Comparison of ENCODE assay signal across 15 mouse cellular contexts in the genomic region with DNA sequence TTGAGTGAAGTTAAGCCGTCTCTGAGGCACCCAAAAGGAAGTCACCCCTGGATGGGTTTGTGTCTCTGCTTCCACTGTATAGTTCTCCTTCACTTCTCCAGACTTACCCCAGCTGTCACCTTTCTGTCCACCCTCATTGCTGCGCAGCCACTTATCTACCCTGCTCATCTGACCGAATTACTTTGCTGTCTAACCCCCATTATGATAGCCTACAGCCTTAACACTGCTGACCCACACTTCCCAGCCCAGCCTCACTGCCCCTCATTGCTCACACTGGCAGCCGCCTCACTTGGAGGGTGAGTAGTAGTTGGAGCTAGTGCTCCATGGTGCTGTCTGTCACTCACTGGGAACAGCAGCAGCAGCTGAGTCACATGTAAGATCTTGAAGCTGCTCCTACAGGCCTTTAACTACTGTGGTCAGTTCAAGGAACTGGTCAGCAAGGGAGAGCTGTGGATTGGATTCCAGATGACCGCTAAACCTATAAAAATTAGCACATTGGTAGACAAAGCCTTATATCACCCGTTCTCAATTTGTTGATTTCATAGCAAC. TPM values are rescaled to one million over a fixed set of nuclear protein-coding genes. Genes with fewer than 3 reads are reported as not detected.
DNase-seq lines count a peak whose midpoint lies in the region; ATAC-seq and TF ChIP-seq lines count a peak whose summit lies in the region.
"Had no signal": no experiment of that assay in that cellular context is flagged by ENCODE, and none has a peak within 500 bp of the region (broad histone marks: within the 10 kb centered on the region; RNA-seq: fewer than 3 reads in every experiment).

No protein-coding gene starts in this region.

- no peak for ATAC-seq in heart, embryonic 12.5 days (ENCODE audit: insufficient number of reproducible peaks, low FRiP score)
- no peak for ATAC-seq in neural tube, embryonic 12.5 days (ENCODE audit: low FRiP score, low read depth)
- no peak for ATAC-seq in liver, embryonic 14.5 days (ENCODE audit: insufficient read depth)
- ATAC-seq in neural tube, embryonic 13.5 days (ENCODE audit: low read depth): no peak
- no peak for ATAC-seq in kidney, embryonic 15.5 days (replicated peaks; ENCODE audit: low FRiP score)
- ATAC-seq: inflammation-experienced regulatory T-cells, adult 6 months had no signal

- WGBS in heart, embryonic 12.5 days: 75% methylated on average over 6 of the region's 6 CpGs
- 92% methylated on average over 6 of the region's 6 CpGs for WGBS in neural tube, embryonic 12.5 days
- WGBS in liver, embryonic 14.5 days (ENCODE audit: insufficient replicate concordance): 44% methylated on average over 6 of the region's 6 CpGs
- WGBS in neural tube, embryonic 13.5 days: 92% methylated on average over 6 of the region's 6 CpGs
- WGBS in kidney, embryonic 15.5 days: 81% methylated on average over 6 of the region's 6 CpGs

- no peaks in the 10 kb centered on the region for H3K9me3 ChIP-seq in heart, embryonic 12.5 days (replicated peaks)
- no peaks in the 10 kb centered on the region for H3K9me3 ChIP-seq in neural tube, embryonic 12.5 days
- no peaks in the 10 kb centered on the region for H3K9me3 ChIP-seq in liver, embryonic 14.5 days (ENCODE audit: control insufficient read depth, low read length)
- H3K9me3 ChIP-seq in neural tube, embryonic 13.5 days: no peaks in the 10 kb centered on the region
- H3K9me3 ChIP-seq in kidney, embryonic 15.5 days (replicated peaks): no peaks in the 10 kb centered on the region
- H3K9me3 ChIP-seq: stomach, embryonic 15.5 days had no signal

- H3K4me1 ChIP-seq in heart, embryonic 12.5 days (replicated peaks): peaks cover 28% of the 10 kb centered on the region
- peaks cover 30% of the 10 kb centered on the region for H3K4me1 ChIP-seq in neural tube, embryonic 12.5 days
- peaks cover 18 to 32% of the 10 kb centered on the region in 2 experiments for H3K4me1 ChIP-seq in liver, embryonic 14.5 days (replicated peaks; ENCODE audit: control insufficient read depth in 2 of 2, insufficient read depth in 2 of 2, low read length in 1 of 2)
- peaks cover 41% of the 10 kb centered on the region for H3K4me1 ChIP-seq in neural tube, embryonic 13.5 days (replicated peaks)
- peaks cover 25% of the 10 kb centered on the region for H3K4me1 ChIP-seq in kidney, embryonic 15.5 days

- no peak overlapping the region for H3K4me2 ChIP-seq in heart, embryonic 12.5 days
- 0 out of 2 replicates have a peak overlapping the region, but pooled peaks have one; percentile 7 for H3K4me2 ChIP-seq in neural tube, embryonic 12.5 days (replicated peaks)
- H3K4me2 ChIP-seq in liver, embryonic 14.5 days (ENCODE audit: low read depth): peak overlapping the region; percentile 94
- H3K4me2 ChIP-seq in neural tube, embryonic 13.5 days: peak overlapping the region; percentile 10
- no peak overlapping the region for H3K4me2 ChIP-seq in kidney, embryonic 15.5 days
- H3K4me2 ChIP-seq: stomach, embryonic 15.5 days had no signal

- H3K9ac ChIP-seq in heart, embryonic 12.5 days: no peak overlapping the region
- H3K9ac ChIP-seq in neural tube, embryonic 12.5 days: no peak overlapping the region
- H3K9ac ChIP-seq in liver, embryonic 14.5 days (replicated peaks): no peak overlapping the region
- H3K9ac ChIP-seq in neural tube, embryonic 13.5 days: no peak overlapping the region
- H3K9ac ChIP-seq in kidney, embryonic 15.5 days: no peak overlapping the region
- H3K9ac ChIP-seq: stomach, embryonic 15.5 days had no signal

- no peaks in the 10 kb centered on the region for H3K27me3 ChIP-seq in heart, embryonic 12.5 days (replicated peaks)
- no peaks in the 10 kb centered on the region for H3K27me3 ChIP-seq in neural tube, embryonic 12.5 days (replicated peaks)
- no peaks in the 10 kb centered on the region for H3K27me3 ChIP-seq in liver, embryonic 14.5 days (ENCODE audit: control insufficient read depth, insufficient read depth, low read length)
- no peaks in the 10 kb centered on the region for H3K27me3 ChIP-seq in neural tube, embryonic 13.5 days
- no peaks in the 10 kb centered on the region for H3K27me3 ChIP-seq in kidney, embryonic 15.5 days
- H3K27me3 ChIP-seq: stomach, embryonic 15.5 days had no signal

- no peak overlapping the region for H3K27ac ChIP-seq in heart, embryonic 12.5 days (ENCODE audit: poor library complexity, severe bottlenecking)
- no peak overlapping the region for H3K27ac ChIP-seq in neural tube, embryonic 12.5 days
- no peak overlapping the region for H3K27ac ChIP-seq in liver, embryonic 14.5 days
- no peak overlapping the region for H3K27ac ChIP-seq in neural tube, embryonic 13.5 days (replicated peaks)
- H3K27ac ChIP-seq in kidney, embryonic 15.5 days: no peak overlapping the region
- H3K27ac ChIP-seq: macrophage; stomach, embryonic 15.5 days had no signal

- peak; percentile 89 for DNase-seq in heart, adult 11 months
- no peak for DNase-seq in neural tube, embryonic 10.5 days (ENCODE audit: extremely low spot score, low spot score)
- no peak for DNase-seq in liver, embryonic 14.5 days (ENCODE audit: low read depth in 3 of 3, low spot score in 3 of 3)
- DNase-seq in layer of hippocampus, adult 18-20 months (ENCODE audit: low spot score in 2 of 2): no peak
- DNase-seq: cerebellum, adult 8-10 months; embryo, embryonic 11 days; retina, postnatal 1 day; thymus, postnatal 25 days had no signal

- no peak for TF ChIP-seq CTCF in liver, embryonic 14.5 days (IDR thresholded peaks at IDR 0.05; ENCODE audit: low read depth)

- no peak overlapping the region for H3K4me3 ChIP-seq in heart, embryonic 12.5 days
- no peak overlapping the region for H3K4me3 ChIP-seq in neural tube, embryonic 12.5 days
- no peak overlapping the region; a peak in 1 of 4 replicates for H3K4me3 ChIP-seq in liver, embryonic 14.5 days (ENCODE audit: insufficient read depth in 1 of 2, low read depth in 2 of 2, low read length in 2 of 2)
- no peak overlapping the region for H3K4me3 ChIP-seq in neural tube, embryonic 13.5 days
- no peak overlapping the region for H3K4me3 ChIP-seq in kidney, embryonic 15.5 days (replicated peaks)
- H3K4me3 ChIP-seq: stomach, embryonic 15.5 days had no signal

- TF ChIP-seq EP300 in liver, embryonic 14.5 days (IDR thresholded peaks at IDR 0.05; ENCODE audit: low read depth): no peak

- H3K36me3 ChIP-seq in heart, embryonic 12.5 days: no peaks in the 10 kb centered on the region
- H3K36me3 ChIP-seq in neural tube, embryonic 12.5 days: no peaks in the 10 kb centered on the region
- no peaks in the 10 kb centered on the region for H3K36me3 ChIP-seq in liver, embryonic 14.5 days (replicated peaks; ENCODE audit: control insufficient read depth, insufficient read depth, low read depth)
- H3K36me3 ChIP-seq in neural tube, embryonic 13.5 days: no peaks in the 10 kb centered on the region
- no peaks in the 10 kb centered on the region for H3K36me3 ChIP-seq in kidney, embryonic 15.5 days
- H3K36me3 ChIP-seq: stomach, embryonic 15.5 days had no signal

RNA-seq across cellular contexts. Expression of a gene that starts 4.6 kb away (rescaled TPM):
- 27.8 and 28.6 TPM in 2 replicates for polyA plus RNA-seq in heart, embryonic 12.5 days (2016; fragmentation: Nextera tagmentation; extraction: Ambion mirVana)
- 29.6 and 34.6 TPM in 2 replicates for polyA plus RNA-seq in neural tube, embryonic 12.5 days (2016; fragmentation: Nextera tagmentation; extraction: Ambion mirVana)
- 10.5 and 15.2 TPM in 2 replicates for polyA plus RNA-seq in liver, embryonic 14.5 days (2012; rRNA removed)
- 19.2 and 22.2 TPM in 2 replicates for polyA plus RNA-seq in liver, embryonic 14.5 days (2014; fragmentation: Nextera tagmentation; extraction: Ambion mirVana)
- polyA plus RNA-seq in neural tube, embryonic 13.5 days (2015; fragmentation: Nextera tagmentation; extraction: Ambion mirVana): 41.2 and 42.7 TPM in 2 replicates
- 10 to 100 TPM; 54.1 to 55.6 TPM for total RNA-seq in layer of hippocampus, adult 18-20 months (2021)
- polyA plus RNA-seq in kidney, embryonic 15.5 days (2015; fragmentation: Nextera tagmentation; extraction: Ambion mirVana): 34.3 and 35.1 TPM in 2 replicates

RNA-seq across cellular contexts. Expression of a gene that starts 4.7 kb away (rescaled TPM):
- polyA plus RNA-seq in heart, embryonic 12.5 days (2016; fragmentation: Nextera tagmentation; extraction: Ambion mirVana): 19.3 and 21.8 TPM in 2 replicates
- polyA plus RNA-seq in neural tube, embryonic 12.5 days (2016; fragmentation: Nextera tagmentation; extraction: Ambion mirVana): 17.5 and 18.9 TPM in 2 replicates
- 4.6 and 7.1 TPM in 2 replicates for polyA plus RNA-seq in liver, embryonic 14.5 days (2012; rRNA removed)
- polyA plus RNA-seq in liver, embryonic 14.5 days (2014; fragmentation: Nextera tagmentation; extraction: Ambion mirVana): 10.6 and 12.1 TPM in 2 replicates
- polyA plus RNA-seq in neural tube, embryonic 13.5 days (2015; fragmentation: Nextera tagmentation; extraction: Ambion mirVana): 13.4 and 18.4 TPM in 2 replicates
- total RNA-seq in layer of hippocampus, adult 18-20 months (2021): 1 to 10 TPM; 5.5 to 6.6 TPM
- polyA plus RNA-seq in kidney, embryonic 15.5 days (2015; fragmentation: Nextera tagmentation; extraction: Ambion mirVana): 22.5 and 24.8 TPM in 2 replicates

Comparison
In these comparisons a context has a peak if more than half of its experiments do, and no peak if none do; other contexts are left out.
1. H3K4me2 ChIP-seq: peak in neural tube, embryonic 12.5 days (single experiment), liver, embryonic 14.5 days (single experiment) and neural tube, embryonic 13.5 days (single experiment); none in heart, embryonic 12.5 days (single experiment) and kidney, embryonic 15.5 days (single experiment).